In genomic region chr2:95366824-95367715, GRCm38 (mm10) we compare ENCODE assay signal across 31 mouse cellular contexts.
DNase-seq lines count a peak whose midpoint lies in the region; ATAC-seq lines count a peak whose summit lies in the region.
"Had no signal": no experiment of that assay in that cellular context is flagged by ENCODE, and none has a peak within 500 bp of the region (broad histone marks: within the 10 kb centered on the region; RNA-seq: fewer than 3 reads in every experiment).

No protein-coding gene starts in this region.

- no peak overlapping the region for H3K27ac ChIP-seq in kidney, embryonic 16.5 days (ENCODE audit: low read length)
- H3K27ac ChIP-seq: embryonic facial prominence, embryonic 13.5 days; limb, embryonic 13.5 days; liver, embryonic 13.5 days had no signal

- no peak overlapping the region for H3K9ac ChIP-seq in kidney, embryonic 16.5 days (replicated peaks; ENCODE audit: low read length)
- H3K9ac ChIP-seq: embryonic facial prominence, embryonic 13.5 days; limb, embryonic 13.5 days; liver, embryonic 13.5 days had no signal

- no peaks in the 10 kb centered on the region for H3K4me1 ChIP-seq in kidney, embryonic 16.5 days (ENCODE audit: insufficient read depth, low read length)
- H3K4me1 ChIP-seq: embryonic facial prominence, embryonic 13.5 days; liver, embryonic 13.5 days; megakaryocyte, embryonic 14.5 days had no signal

- no peaks in the 10 kb centered on the region for H3K36me3 ChIP-seq in kidney, embryonic 16.5 days (ENCODE audit: insufficient read depth, low read length)
- H3K36me3 ChIP-seq: embryonic facial prominence, embryonic 13.5 days; limb, embryonic 13.5 days; liver, embryonic 13.5 days had no signal

- no peaks in the 10 kb centered on the region for H3K27me3 ChIP-seq in kidney, embryonic 16.5 days (ENCODE audit: insufficient read depth, low read length)
- H3K27me3 ChIP-seq: embryonic facial prominence, embryonic 13.5 days; limb, embryonic 13.5 days; liver, embryonic 13.5 days; megakaryocyte, embryonic 14.5 days had no signal

- H3K9me3 ChIP-seq in kidney, embryonic 16.5 days (ENCODE audit: low read length): no peaks in the 10 kb centered on the region
- H3K9me3 ChIP-seq: embryonic facial prominence, embryonic 13.5 days; limb, embryonic 13.5 days; liver, embryonic 13.5 days; megakaryocyte, embryonic 14.5 days had no signal

- no peak overlapping the region for H3K4me2 ChIP-seq in kidney, embryonic 16.5 days (replicated peaks; ENCODE audit: low read depth, low read length)
- H3K4me2 ChIP-seq: embryonic facial prominence, embryonic 13.5 days; heart, embryonic 11.5 days; limb, embryonic 13.5 days; liver, embryonic 13.5 days had no signal

- peak; percentile 35; the same call in 1 of the 2 replicates for ATAC-seq in kidney, embryonic 16.5 days (ENCODE audit: low FRiP score, low TSS enrichment)
- ATAC-seq: forebrain, embryonic 16.5 days; hindbrain, embryonic 16.5 days; lung, postnatal 0 days had no signal

- H3K4me3 ChIP-seq in kidney, embryonic 16.5 days (ENCODE audit: low read length): no peak overlapping the region
- H3K4me3 ChIP-seq: embryonic facial prominence, embryonic 13.5 days; erythroblast, embryonic 14.5 days; limb, embryonic 13.5 days; liver, embryonic 13.5 days; megakaryocyte, embryonic 14.5 days had no signal

- peak; percentile 5 to 15 for DNase-seq in frontal cortex, adult 2 months (ENCODE audit: extremely low spot score in 1 of 2, low spot score in 1 of 2)
- no peak for DNase-seq in frontal cortex, postnatal 36 days (ENCODE audit: low spot score in 2 of 2)
- DNase-seq in kidney, postnatal 4 days: no peak
- peak; percentile 23 for DNase-seq in right cerebral cortex, adult 18-20 months
- no peak for DNase-seq in right cerebral cortex, postnatal 25 days
- no peak for DNase-seq in thymus, postnatal 10 days (ENCODE audit: low spot score in 2 of 2)
- DNase-seq: adrenal gland, postnatal 14 days; cerebellum, adult 11-12 months; cerebellum, adult 9-11 months; embryo, embryonic 11 days; gastrocnemius, postnatal 25 days; heart, adult 18-20 months; heart, postnatal 36 days; kidney, adult 9 months; kidney, postnatal 25 days; liver, embryonic 13.5 days; lung, adult 18-20 months; lung, postnatal 4 days; midbrain, embryonic 14.5 days; retina, postnatal 1 day; spleen, adult 18-20 months; thymus, postnatal 36 days had no signal

- WGBS in kidney, embryonic 16.5 days: 56% methylated on average over 1 of the region's 1 CpGs

Comparison
In these comparisons a context has a peak if more than half of its experiments do, and no peak if none do; other contexts are left out.
1. DNase-seq: peak in frontal cortex, adult 2 months (2 of 2) and right cerebral cortex, adult 18-20 months (single experiment); none in frontal cortex, postnatal 36 days (0 of 2), kidney, postnatal 4 days (0 of 2), right cerebral cortex, postnatal 25 days (single experiment) and thymus, postnatal 10 days (0 of 2).